Mouse (Mus musculus) hematopoietic multipotent progenitor cell, adult 10-12 weeks (in vitro differentiated cells): ENCODE data around the gene Olfr301. TPM values are rescaled to one million over a fixed set of nuclear protein-coding genes. Genes with fewer than 3 reads are reported as not detected.

Source experiments
- polyA plus RNA-seq: library from polyadenylated mRNA; stranded (reverse); fragments of >175 nt; gene quantifications from 2 replicates; pipeline ENCODE4 v1.2.3, GENCODE M21; 2012; ENCODE audit warnings: low replicate concordance

Gene Olfr301
- polyA plus RNA-seq = not detected in 2 replicates

DNA sequence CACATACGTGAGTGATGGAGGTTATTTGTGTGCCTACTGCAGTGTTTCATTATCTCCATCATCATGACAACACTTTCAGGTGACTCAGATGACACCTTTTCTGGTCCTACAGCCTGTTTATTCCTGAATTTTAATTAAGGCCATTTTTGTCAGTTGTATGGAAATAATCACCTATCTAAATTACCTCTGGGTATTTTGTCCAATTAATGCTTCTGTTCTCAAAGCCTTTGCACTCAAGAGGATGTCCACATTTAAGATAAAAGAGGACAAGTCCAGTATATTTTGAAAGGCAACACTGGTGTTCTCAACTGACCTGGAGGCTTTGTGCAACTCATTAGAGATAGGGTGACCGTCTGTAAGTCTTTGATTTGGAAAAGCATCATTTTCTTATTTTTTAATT lies at the start of gene Olfr301:
Olfr301 (plus strand) TSS at position 301 of the 400 bp plus-strand sequence.

DNA sequence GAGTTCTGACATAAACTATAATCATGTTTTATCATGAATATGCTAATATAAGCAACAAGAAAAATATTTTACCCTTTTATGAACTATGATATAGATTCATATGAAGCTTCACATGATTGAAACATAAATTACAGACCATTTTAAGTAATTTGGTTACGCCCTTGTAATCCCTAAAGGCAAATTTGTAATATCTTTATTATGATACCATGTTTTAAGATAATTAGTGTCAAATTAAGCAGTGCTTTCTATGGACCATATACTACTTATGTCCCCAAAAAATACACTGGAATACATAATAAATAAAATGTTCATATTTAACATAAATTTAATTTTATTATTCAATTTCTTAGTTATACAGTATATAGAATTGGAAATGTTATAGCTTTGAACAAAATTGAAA lies 36.8 kb upstream of the Olfr301 start, which contains the start of gene Olfr305:
Olfr305 (minus strand) TSS at position 101 of the 400 bp plus-strand sequence.

DNA sequence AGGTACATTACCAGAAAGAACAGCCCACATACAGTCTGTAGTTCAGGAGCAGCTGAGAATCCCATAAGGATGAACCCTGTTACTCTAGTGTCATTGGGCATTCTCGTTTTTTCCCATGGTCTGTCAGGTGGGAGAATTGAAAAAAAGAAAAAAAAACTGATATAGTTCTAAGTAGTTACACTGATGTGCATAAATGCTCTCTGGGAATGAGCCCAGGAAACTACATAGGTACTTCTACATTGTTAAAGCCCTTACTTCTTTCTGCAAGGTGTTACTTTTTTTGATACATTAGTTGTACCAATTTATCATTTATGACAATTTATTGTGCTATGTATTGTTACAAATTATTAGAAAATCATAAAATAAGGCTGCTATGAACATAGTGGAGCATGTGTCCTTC lies 17.1 kb upstream of the Olfr301 start, which contains the start of gene Olfr304:
Olfr304 (minus strand) TSS at position 101 of the 400 bp plus-strand sequence.

DNA sequence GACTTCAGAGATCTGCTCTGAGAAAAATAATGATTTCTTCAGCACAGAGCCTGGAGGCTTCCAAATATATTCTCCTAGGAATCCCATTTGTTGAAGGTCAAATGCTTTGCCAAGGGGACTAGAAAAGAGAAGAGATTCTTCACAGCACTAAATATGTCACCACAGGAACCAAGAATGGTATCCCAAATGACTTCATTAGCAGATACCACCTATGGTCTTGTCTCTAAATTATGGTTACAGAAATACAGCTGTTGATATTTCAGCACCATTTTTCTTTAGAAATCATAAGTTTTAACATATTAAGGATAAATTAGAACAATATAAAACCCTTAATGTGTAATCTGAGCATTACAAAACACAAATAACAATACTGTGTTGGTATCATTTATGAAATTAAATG lies 6.0 kb upstream of the Olfr301 start, which contains the start of gene Olfr303:
Olfr303 (minus strand) TSS at position 101 of the 400 bp plus-strand sequence.

DNA sequence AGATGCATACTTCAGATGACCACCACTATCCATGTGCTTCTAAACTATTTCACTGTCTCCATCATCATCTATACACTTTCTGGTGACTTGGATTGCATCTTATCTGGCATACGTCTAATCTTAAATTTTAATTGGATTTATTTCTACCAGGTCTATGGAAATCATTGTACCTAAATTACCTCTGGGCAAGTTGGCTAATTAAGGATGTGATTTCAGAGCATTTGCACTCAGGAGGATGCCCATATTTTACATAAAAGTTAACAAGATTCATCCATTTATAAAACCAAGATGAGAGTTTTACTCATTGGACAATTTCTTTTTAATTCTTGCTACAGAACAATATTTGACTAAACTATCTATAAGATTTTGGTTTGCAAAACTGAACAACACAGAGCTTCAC lies 56.0 kb downstream of the Olfr301 start, which contains the start of gene Olfr299:
Olfr299 (plus strand) TSS at position 301 of the 400 bp plus-strand sequence.

Other genes starting within 250 kb of the Olfr301 start
- gene Vmn2r75, start 232.1 kb upstream of the Olfr301 start, polyA plus RNA-seq = not detected in 2 replicates
- not detected in 2 replicates for gene Vmn2r76, start 157.5 kb upstream of the Olfr301 start, polyA plus RNA-seq
- not detected in 2 replicates for gene Olfr310, start 126.7 kb upstream of the Olfr301 start, polyA plus RNA-seq
- gene Olfr309, start 90.1 kb upstream of the Olfr301 start, polyA plus RNA-seq = not detected in 2 replicates
- not detected in 2 replicates for gene Olfr308, start 78.2 kb upstream of the Olfr301 start, polyA plus RNA-seq
- gene Olfr307, start 66.3 kb upstream of the Olfr301 start, polyA plus RNA-seq = not detected in 2 replicates
- not detected in 2 replicates for gene Olfr305, start 36.9 kb upstream of the Olfr301 start, polyA plus RNA-seq
- not detected in 2 replicates for gene Olfr304, start 17.2 kb upstream of the Olfr301 start, polyA plus RNA-seq
- gene Olfr303, start 6.1 kb upstream of the Olfr301 start, polyA plus RNA-seq = not detected in 2 replicates
- gene Olfr299, start 56.1 kb downstream of the Olfr301 start, polyA plus RNA-seq = not detected in 2 replicates
- not detected in 2 replicates for gene Olfr298, start 88.6 kb downstream of the Olfr301 start, polyA plus RNA-seq
- gene Olfr297, start 116.1 kb downstream of the Olfr301 start, polyA plus RNA-seq = not detected in 2 replicates
- not detected in 2 replicates for gene Olfr295, start 180.0 kb downstream of the Olfr301 start, polyA plus RNA-seq
- gene Olfr294, start 212.8 kb downstream of the Olfr301 start, polyA plus RNA-seq = not detected in 2 replicates
- gene Olfr293, start 245.2 kb downstream of the Olfr301 start, polyA plus RNA-seq = not detected in 2 replicates